Mouse (Mus musculus) ES-Bruce4 (cell line): Measurements from ENCODE around the gene Rhot2. TPM values are rescaled to one million over a fixed set of nuclear protein-coding genes. Genes with fewer than 3 reads are reported as not detected.
"Not testable (repeated sequence)": the region's sequence is repeated elsewhere in the genome, so short reads cannot be mapped to it uniquely, and the experiment has no call there.

Source experiments
- H3K27ac ChIP-seq: 2 replicates; pipeline ENCODE4 v1.5.1; 2012; ENCODE audit warnings: low read length, inconsistent platforms; ENCODE audit not compliant: insufficient read depth
- H3K27me3 ChIP-seq: 2 replicates; pipeline ENCODE4 v1.6.1; 2012; ENCODE audit warnings: mild to moderate bottlenecking, low read length, inconsistent platforms; ENCODE audit not compliant: control insufficient read depth, poor library complexity, insufficient read depth, severe bottlenecking
- H3K36me3 ChIP-seq: 2 replicates; pipeline ENCODE4 v1.6.1; 2012; ENCODE audit warnings: inconsistent platforms, mild to moderate bottlenecking, low read length, moderate library complexity; ENCODE audit not compliant: control insufficient read depth, poor library complexity, insufficient read depth, severe bottlenecking
- H3K4me1 ChIP-seq: one replicate; pipeline ENCODE4 v1.8.1; 2011; ENCODE audit warnings: low read length; ENCODE audit not compliant: control insufficient read depth, insufficient read depth
- H3K4me3 ChIP-seq: 2 replicates; pipeline ENCODE4 v1.5.1; 2011; ENCODE audit warnings: low read depth, mild to moderate bottlenecking, low read length
- H3K9ac ChIP-seq: 2 replicates; pipeline ENCODE4 v1.6.1; 2012; ENCODE audit warnings: low read depth, mild to moderate bottlenecking, inconsistent platforms; ENCODE audit not compliant: poor library complexity, severe bottlenecking
- H3K9me3 ChIP-seq: replicated peaks from 2 replicates; pipeline ENCODE4 v1.6.1; 2012; ENCODE audit warnings: mild to moderate bottlenecking, low read length, inconsistent platforms; ENCODE audit not compliant: control insufficient read depth, poor library complexity, insufficient read depth, severe bottlenecking
- CTCF ChIP-seq: IDR thresholded peaks from one replicate; pipeline ENCODE4 v1.8.1; 2011; ENCODE audit warnings: low read depth, low read length
- EP300 ChIP-seq: IDR thresholded peaks from 2 replicates; pipeline ENCODE4 v1.6.1; 2011; ENCODE audit warnings: low read depth, low read length; ENCODE audit not compliant: insufficient read depth
- POLR2A ChIP-seq: IDR thresholded peaks from one replicate; pipeline ENCODE4 v1.8.1; 2011; ENCODE audit warnings: low read length; ENCODE audit not compliant: insufficient read depth
- polyA plus RNA-seq: library from polyadenylated mRNA; stranded (reverse); fragments of >200 nt; gene quantifications from 2 replicates; pipeline ENCODE4 v1.2.4, GENCODE M21; 2011; ENCODE audit warnings: low read depth; ENCODE audit not compliant: missing spikeins, insufficient read depth, insufficient read length

Gene Rhot2
- polyA plus RNA-seq, 1 experiment = 23.6 TPM

DNA sequence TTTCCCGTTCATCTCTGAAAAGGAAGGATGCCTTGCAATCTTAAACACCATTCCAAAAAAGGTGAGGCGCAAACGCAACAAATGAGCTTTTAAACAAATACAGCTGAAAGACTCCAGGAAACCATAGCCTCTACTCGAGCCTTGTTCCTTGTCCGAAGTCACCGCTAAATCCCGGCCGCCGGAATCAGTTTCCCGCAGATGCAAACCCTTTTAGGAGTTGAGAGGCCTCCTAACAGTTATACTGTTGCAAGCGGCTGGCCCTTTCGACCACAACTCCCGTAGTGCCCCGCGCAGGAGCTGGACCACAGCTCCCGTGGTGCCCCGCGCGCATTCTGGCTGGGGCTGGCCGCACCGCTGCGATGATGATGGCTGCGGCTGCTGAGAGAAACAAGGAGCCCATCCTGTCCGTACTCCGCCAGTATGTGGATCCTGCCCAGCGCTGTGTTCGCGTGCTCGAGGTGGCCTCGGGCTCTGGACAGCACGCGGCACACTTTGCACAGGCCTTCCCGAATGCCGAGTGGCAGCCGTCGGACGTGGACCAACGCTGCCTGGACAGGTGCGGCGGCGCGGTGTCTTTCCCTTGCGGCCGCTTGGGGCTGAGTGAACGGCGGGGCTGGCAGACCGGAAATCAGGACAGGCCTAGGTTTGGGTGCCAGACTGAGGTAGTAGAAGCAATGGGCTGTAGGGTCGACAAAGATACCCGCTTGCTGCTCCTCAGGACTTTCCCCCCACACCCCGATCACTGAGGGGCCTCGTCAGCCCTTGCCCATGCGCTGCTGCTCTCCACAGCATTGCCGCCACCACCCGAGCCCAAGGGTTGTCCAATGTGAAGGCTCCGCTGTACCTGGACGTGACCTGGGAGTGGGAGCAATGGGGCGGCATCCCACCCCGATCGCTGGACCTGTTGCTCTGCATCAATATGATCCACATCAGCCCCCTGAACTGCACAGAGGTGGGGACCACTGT is 30.8 kb upstream of the Rhot2 start:
- Histone ChIP-seq H3K27ac (peak overlapping the region; percentile 54; the same call in 1 of the 2 replicates), H3K4me1 (peaks cover 3% of the 10 kb centered on the region), H3K36me3 (no peaks in the 10 kb centered on the region), H3K9me3 (no peaks in the 10 kb centered on the region), H3K4me3 (peak overlapping the region; percentile 89), H3K27me3 (no peaks in the 10 kb centered on the region), H3K9ac (peak overlapping the region; percentile 49)
- TF ChIP-seq EP300 (no peak), CTCF (no peak), POLR2A (peak; percentile 90)

GRCm38 (mm10) chr17:25874721-25875170 is 30.1 kb upstream of the Rhot2 start, which contains the start of gene Mettl26:
TSS of gene Mettl26 (plus strand) at chr17:25875074.
- TF ChIP-seq POLR2A (no peak), EP300 (no peak), CTCF (no peak)
- peaks cover 3% of the 10 kb centered on the region for H3K4me1 ChIP-seq
- H3K27ac ChIP-seq = peak within 1 kb of the TSS; percentile 54
- no peaks in the 10 kb centered on the region for H3K27me3 ChIP-seq
- H3K36me3 ChIP-seq = no peaks in the 10 kb centered on the region
- peak within 1 kb of the TSS; percentile 49 for H3K9ac ChIP-seq
- peak within 1 kb of the TSS; percentile 89 for H3K4me3 ChIP-seq
- no peaks in the 10 kb centered on the region for H3K9me3 ChIP-seq

DNA sequence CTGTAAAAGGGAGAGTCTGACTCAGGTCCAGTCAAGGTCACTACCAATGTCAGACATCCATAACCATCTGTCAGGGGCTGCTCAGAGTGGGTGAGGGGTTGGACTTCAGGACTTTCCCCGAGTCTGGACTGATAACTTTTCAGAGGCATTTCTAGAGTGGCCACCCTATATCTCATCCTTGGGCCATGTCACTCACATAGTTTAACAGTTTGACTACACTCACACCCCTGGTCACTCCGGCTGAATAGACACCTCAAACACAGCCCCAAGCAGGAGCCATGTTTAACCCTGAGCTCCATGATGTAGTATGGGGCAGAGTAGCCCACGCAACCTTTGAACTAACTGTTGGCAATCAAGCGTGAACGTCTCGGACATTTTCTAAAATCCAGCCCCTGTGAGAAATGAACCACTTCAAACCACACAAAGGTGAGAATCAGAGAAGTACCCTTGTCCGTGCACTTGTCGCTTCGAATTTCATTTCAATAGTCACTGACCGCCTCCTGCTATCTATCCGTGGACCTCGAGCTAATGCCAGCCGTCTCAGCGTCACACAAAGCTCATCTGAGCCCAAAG is 29.6 kb upstream of the Rhot2 start:
- H3K27me3 ChIP-seq = no peaks in the 10 kb centered on the region
- H3K36me3 ChIP-seq = no peaks in the 10 kb centered on the region
- no peak for TF ChIP-seq CTCF
- TF ChIP-seq POLR2A = no peak
- TF ChIP-seq EP300 = no peak
- H3K4me1 ChIP-seq = peaks cover 3% of the 10 kb centered on the region
- H3K9ac ChIP-seq = peak overlapping the region; percentile 49
- H3K9me3 ChIP-seq = no peaks in the 10 kb centered on the region
- H3K27ac ChIP-seq = peak overlapping the region; percentile 7; the same call in 1 of the 2 replicates
- peak overlapping the region; percentile 89 for H3K4me3 ChIP-seq

DNA sequence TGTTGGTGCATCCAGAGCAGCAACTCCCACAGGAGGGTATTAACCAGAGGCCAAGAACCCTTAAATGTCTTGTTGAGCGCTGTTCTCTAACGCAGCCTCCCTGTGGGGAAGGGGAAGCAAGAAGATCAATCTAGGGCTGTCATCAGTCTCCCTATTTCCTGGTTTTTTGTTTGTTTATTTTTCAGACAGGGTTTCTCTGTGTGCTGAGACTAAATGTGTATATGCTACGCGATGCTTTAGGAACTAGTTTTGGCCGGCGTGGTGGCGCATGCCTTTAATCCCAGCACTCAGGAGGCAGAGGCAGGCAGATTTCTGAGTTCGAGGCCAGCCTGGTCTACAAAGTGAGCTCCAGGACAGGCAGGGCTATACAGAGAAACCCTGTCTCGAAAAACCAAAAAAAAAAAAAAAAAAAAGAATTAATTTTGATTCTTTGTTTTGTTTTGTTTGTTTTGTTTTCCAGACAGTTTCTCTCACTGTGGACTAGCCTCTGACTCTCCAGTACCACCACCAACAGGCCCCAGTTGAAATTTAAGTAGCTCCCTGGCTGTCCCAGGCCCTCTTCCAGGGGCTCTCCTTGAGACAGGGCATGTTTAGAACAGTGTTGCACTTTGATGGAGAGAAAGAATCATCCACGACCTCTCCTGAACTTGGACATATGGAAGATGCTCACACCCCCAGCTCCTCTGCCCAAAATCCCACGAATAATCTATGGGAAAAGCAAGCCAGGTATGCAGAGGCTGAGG is 28.9 kb upstream of the Rhot2 start:
- peaks cover 3% of the 10 kb centered on the region for H3K4me1 ChIP-seq
- no peaks in the 10 kb centered on the region for H3K27me3 ChIP-seq
- TF ChIP-seq POLR2A (no peak), CTCF (no peak), EP300 (no peak)
- no peak overlapping the region; the same call in 1 of the 2 replicates for H3K4me3 ChIP-seq
- no peak overlapping the region for H3K27ac ChIP-seq
- H3K9me3 ChIP-seq = no peaks in the 10 kb centered on the region
- H3K36me3 ChIP-seq = no peaks in the 10 kb centered on the region
- no peak overlapping the region for H3K9ac ChIP-seq

GRCm38 (mm10) chr17:25872676-25873075 is 28.0 kb upstream of the Rhot2 start:
- no peaks in the 10 kb centered on the region for H3K27me3 ChIP-seq
- TF ChIP-seq POLR2A (no peak), CTCF (no peak)
- H3K27ac ChIP-seq = no peak overlapping the region
- no peaks in the 10 kb centered on the region for H3K36me3 ChIP-seq
- H3K4me3 ChIP-seq = no peak overlapping the region
- H3K9ac ChIP-seq = no peak overlapping the region
- no peaks in the 10 kb centered on the region for H3K9me3 ChIP-seq
- peaks cover 3% of the 10 kb centered on the region for H3K4me1 ChIP-seq

DNA sequence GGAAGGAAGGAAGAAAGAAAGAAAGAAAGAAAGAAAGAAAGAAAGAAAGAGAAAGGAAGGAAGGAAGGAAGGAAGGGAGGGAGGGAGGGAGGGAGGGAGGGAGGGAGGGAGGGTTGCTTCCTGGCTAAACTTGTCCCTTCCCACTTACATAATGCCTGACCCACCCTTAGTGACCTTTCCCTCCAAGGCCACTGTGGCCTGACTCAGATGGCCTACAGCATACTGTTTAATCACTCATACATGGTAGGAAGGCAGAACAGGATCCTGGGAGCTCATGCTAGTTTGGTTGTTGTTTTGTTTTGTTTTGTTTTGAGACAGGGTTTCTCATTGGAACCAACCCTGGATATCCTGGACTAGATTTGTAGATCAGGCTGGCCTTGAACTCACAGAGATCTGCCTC is 26.9 kb upstream of the Rhot2 start:
- not testable (repeated sequence) for H3K9ac ChIP-seq, H3K36me3 ChIP-seq, H3K27me3 ChIP-seq, H3K9me3 ChIP-seq, H3K27ac ChIP-seq, H3K4me3 ChIP-seq, H3K4me1 ChIP-seq
